Mouse (Mus musculus) embryonic facial prominence, embryonic 14.5 days (tissue): ENCODE measurements around the gene Cck. TPM values are rescaled to one million over a fixed set of nuclear protein-coding genes. Genes with fewer than 3 reads are reported as not detected.

Source experiments
- ATAC-seq: fragments of 200-750 bp; cut with Nextera tagmentation; 2 replicates; pipeline ENCODE4 v1.8.0; 2017; ENCODE audit warnings: low read depth, moderate number of reproducible peaks, moderate TSS enrichment
- DNase-seq: peaks from one replicate; pipeline ENCODE4 v3.0.0-alpha.2; 2015; ENCODE audit warnings: low spot score
- H3K27ac ChIP-seq: fragments of 300-500 bp; sonication (generic); replicated peaks from 2 replicates; pipeline ENCODE4 v1.5.1; 2014; ENCODE audit warnings: low read depth, mild to moderate bottlenecking, low read length, moderate library complexity
- H3K27me3 ChIP-seq: fragments of 300-500 bp; sonication (generic); replicated peaks from 2 replicates; pipeline ENCODE4 v1.6.1; 2014; ENCODE audit warnings: low read length; ENCODE audit not compliant: control insufficient read depth, insufficient read depth
- H3K36me3 ChIP-seq: fragments of 300-500 bp; sonication (generic); 2 replicates; pipeline ENCODE4 v1.6.1; 2014; ENCODE audit warnings: low read length, mixed read lengths; ENCODE audit not compliant: control insufficient read depth, insufficient read depth
- H3K4me1 ChIP-seq: fragments of 300-500 bp; sonication (generic); 2 replicates; pipeline ENCODE4 v1.6.1; 2014; ENCODE audit warnings: antibody characterized with exemption, low read length; ENCODE audit not compliant: control insufficient read depth, insufficient read depth
- H3K4me2 ChIP-seq: fragments of 300-500 bp; sonication (generic); 2 replicates; pipeline ENCODE4 v1.6.1; 2014; ENCODE audit warnings: low read depth, mild to moderate bottlenecking, low read length, moderate library complexity, mixed read lengths
- H3K4me3 ChIP-seq: fragments of 300-500 bp; sonication (generic); 2 replicates; pipeline ENCODE4 v1.5.1; 2014; ENCODE audit warnings: low read depth, mild to moderate bottlenecking, low read length
- H3K9ac ChIP-seq: fragments of 300-500 bp; sonication (generic); 2 replicates; pipeline ENCODE4 v1.6.1; 2014; ENCODE audit warnings: low read depth, mild to moderate bottlenecking, low read length, moderate library complexity, mixed read lengths
- H3K9me3 ChIP-seq: fragments of 300-500 bp; sonication (generic); 2 replicates; pipeline ENCODE4 v1.6.1; 2016; ENCODE audit warnings: low read length; ENCODE audit not compliant: control insufficient read depth
- WGBS: fragments of 180-500 bp; shearing (Covaris S2); extraction: QIAGEN DNeasy Blood & Tissue Kit; methylation state at CpG from one replicate; pipeline ENCODE4 v1.1.7; 2014; 5-methylcytosine and 5-hydroxymethylcytosine counted together
- polyA plus RNA-seq: library from polyadenylated mRNA; unstranded; fragments of >200 nt; fragmentation: Nextera tagmentation; extraction: Ambion mirVana; gene quantifications from 2 replicates; pipeline ENCODE4 v1.2.1, GENCODE M21; 2014

Cck gene
- polyA plus RNA-seq, 1 experiment from 2014 or later = 8.6 TPM

DNA sequence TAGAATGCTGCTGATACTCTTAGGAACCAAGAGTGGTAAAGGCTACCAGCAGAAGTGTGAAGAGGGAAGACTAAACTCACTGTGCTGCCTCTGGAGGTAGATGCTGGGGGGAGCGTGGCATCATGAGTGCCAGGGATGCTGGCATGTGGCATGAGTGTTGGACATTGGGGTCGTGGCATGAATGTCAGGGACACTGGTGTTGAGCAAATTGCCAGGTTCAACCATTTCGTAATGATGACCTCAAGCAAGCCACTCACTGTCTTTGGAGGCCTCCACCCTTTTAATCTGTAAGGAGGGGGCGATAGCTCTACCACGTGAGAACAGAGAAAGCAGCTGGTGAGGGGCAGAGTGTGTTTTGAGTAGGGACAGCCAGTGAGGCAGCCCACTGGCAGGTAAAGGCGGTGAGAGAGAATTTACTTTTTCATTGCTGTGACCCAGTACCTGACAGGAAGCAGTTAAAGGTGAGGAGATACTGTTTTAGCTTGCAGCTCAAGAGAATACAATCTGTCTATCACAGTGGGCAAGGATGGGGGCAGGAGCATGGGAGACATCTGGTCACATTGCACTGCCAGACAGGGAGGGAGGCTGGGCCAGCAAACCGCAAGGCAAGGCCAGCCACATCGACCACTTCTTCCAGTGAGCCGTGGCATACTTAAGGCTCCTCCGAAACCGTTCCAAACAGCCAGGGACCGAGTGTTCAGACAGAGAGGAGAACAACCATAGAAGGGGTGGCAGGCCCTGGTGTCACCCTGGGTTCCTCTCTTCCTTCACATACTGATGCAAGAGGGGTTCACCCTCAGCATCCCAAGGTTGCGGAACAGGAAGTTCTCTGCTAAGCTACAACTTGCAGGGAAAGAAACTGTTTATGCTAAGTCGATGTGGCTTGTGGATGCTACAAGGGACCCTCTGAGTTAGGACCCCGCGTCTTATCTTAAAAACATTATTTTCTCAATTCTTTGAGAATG is 19.7 kb downstream of the Cck start:
- Histone ChIP-seq H3K4me2 (no peak overlapping the region), H3K27ac (no peak overlapping the region), H3K36me3 (peaks cover 26% of the 10 kb centered on the region), H3K9me3 (no peaks in the 10 kb centered on the region), H3K4me3 (no peak overlapping the region), H3K4me1 (no peaks in the 10 kb centered on the region), H3K9ac (no peak overlapping the region), H3K27me3 (no peaks in the 10 kb centered on the region)
- WGBS = 77% methylated on average over 16 of the region's 16 CpGs
- no peak for ATAC-seq
- DNase-seq = no peak

GRCm38 (mm10) chr9:121474771-121475170 is 20.7 kb downstream of the Cck start:
- no peak overlapping the region for H3K4me2 ChIP-seq
- no peaks in the 10 kb centered on the region for H3K4me1 ChIP-seq
- H3K9me3 ChIP-seq = no peaks in the 10 kb centered on the region
- WGBS = 80% methylated on average over 5 of the region's 5 CpGs
- no peak overlapping the region for H3K9ac ChIP-seq
- H3K27ac ChIP-seq = no peak overlapping the region
- no peak overlapping the region for H3K4me3 ChIP-seq
- peaks cover 26% of the 10 kb centered on the region for H3K36me3 ChIP-seq
- H3K27me3 ChIP-seq = no peaks in the 10 kb centered on the region
- ATAC-seq (no peak), DNase-seq (no peak)

DNA sequence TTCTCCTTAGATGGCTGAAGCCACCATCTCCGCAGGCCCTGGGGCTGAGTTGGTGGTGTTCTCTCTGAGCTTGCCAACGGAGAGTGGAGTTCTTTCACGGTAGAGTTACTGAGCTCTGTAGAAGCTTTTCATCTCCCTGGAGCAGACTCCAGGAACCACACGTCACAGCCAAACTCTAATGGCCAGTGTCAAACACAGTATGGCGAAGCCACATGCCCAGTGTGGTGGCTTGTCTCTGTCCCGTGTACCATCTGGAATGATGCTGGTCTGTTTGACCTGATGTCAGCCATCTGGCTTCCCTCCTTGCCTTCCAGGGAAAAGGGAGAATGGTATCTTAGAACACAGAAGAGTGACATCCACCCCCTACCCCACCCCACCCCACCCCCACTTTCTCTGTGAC is 25.8 kb downstream of the Cck start:
- H3K36me3 ChIP-seq = peaks cover 38% of the 10 kb centered on the region
- no peaks in the 10 kb centered on the region for H3K27me3 ChIP-seq

DNA sequence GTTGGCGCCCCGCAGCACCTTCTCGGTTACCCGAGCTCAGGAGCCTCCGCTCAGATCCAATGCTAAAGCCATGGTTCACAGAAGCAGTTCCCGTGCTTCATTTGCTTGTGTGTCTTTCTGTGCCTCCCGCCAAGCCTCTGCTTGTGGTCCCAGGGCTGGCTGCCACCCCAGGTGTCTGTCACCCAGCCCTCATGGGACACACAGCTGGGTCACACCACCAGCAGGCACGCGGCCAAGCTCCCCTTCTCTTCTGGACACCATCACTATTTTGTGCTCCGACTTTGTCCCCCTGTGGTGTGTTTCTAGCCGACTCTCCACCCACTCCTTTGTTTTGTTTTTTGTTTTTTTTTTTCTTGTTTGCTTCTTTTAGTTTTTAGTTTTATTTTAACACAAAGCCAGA is 28.0 kb downstream of the Cck start:
- Histone ChIP-seq H3K36me3 (peaks cover 24% of the 10 kb centered on the region; the same call in 1 of the 2 replicates), H3K4me3 (no peak overlapping the region), H3K4me1 (no peaks in the 10 kb centered on the region), H3K27ac (no peak overlapping the region), H3K9ac (no peak overlapping the region), H3K9me3 (no peaks in the 10 kb centered on the region), H3K4me2 (no peak overlapping the region), H3K27me3 (no peaks in the 10 kb centered on the region)
- no peak for ATAC-seq
- WGBS = 88% methylated on average over 11 of the region's 11 CpGs
- no peak for DNase-seq

More for the DNA sequence above, 25.8 kb downstream of the Cck start:
- ATAC-seq (no peak), DNase-seq (no peak)
- 85% methylated on average over 6 of the region's 6 CpGs for WGBS
- no peak overlapping the region for H3K9ac ChIP-seq
- no peak overlapping the region for H3K27ac ChIP-seq
- H3K4me3 ChIP-seq = no peak overlapping the region
- H3K4me2 ChIP-seq = no peak overlapping the region
- H3K4me1 ChIP-seq = no peaks in the 10 kb centered on the region
- no peaks in the 10 kb centered on the region for H3K9me3 ChIP-seq

- Histone ChIP-seq H3K9ac (no peak overlapping the region), H3K4me3 (no peak overlapping the region), H3K4me1 (no peaks in the 10 kb centered on the region), H3K4me2 (no peak overlapping the region), H3K36me3 (peaks cover 35% of the 10 kb centered on the region), H3K27me3 (no peaks in the 10 kb centered on the region), H3K27ac (no peak overlapping the region), H3K9me3 (no peaks in the 10 kb centered on the region)
- 48% methylated on average over 12 of the region's 16 CpGs for WGBS
- ATAC-seq (peak; percentile 20; the same call in 1 of the 2 replicates), DNase-seq (no peak)
These were observed 35.0 kb downstream of the Cck start for GRCm38 (mm10) chr9:121460527-121460926.

GRCm38 (mm10) chr9:121459950-121460349 is 35.5 kb downstream of the Cck start:
- ATAC-seq (peak; percentile 37; the same call in 1 of the 2 replicates), DNase-seq (no peak)
- H3K4me2 ChIP-seq = no peak overlapping the region
- no peaks in the 10 kb centered on the region for H3K9me3 ChIP-seq
- H3K4me1 ChIP-seq = no peaks in the 10 kb centered on the region
- H3K9ac ChIP-seq = no peak overlapping the region
- H3K27ac ChIP-seq = no peak overlapping the region
- H3K27me3 ChIP-seq = no peaks in the 10 kb centered on the region
- WGBS = 58% methylated on average over 2 of the region's 2 CpGs
- no peak overlapping the region for H3K4me3 ChIP-seq
- peaks cover 40% of the 10 kb centered on the region for H3K36me3 ChIP-seq

DNA sequence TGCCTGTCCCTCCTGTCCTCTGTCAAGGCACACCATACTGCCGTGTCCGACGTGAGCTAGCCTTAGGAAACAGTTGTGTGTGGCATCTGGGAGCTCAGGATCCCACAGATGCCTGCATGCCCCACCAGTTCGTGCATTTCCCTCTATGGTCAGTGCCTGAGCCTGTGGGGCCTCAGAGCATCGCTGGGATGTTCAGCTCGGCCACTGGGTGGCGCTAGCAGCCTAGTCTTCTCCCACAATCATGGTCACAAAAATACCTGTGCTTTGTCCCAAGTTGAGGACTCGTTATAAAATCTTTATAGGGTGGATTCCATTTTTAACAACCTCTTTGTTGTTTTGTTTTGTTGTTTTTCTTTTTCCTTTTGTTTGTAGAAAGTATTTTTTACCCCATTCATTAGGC is 37.0 kb downstream of the Cck start:
- H3K36me3 ChIP-seq = peaks cover 52% of the 10 kb centered on the region
- H3K27me3 ChIP-seq = no peaks in the 10 kb centered on the region
- H3K9ac ChIP-seq = no peak overlapping the region
- H3K4me2 ChIP-seq = no peak overlapping the region
- WGBS = 29% methylated on average over 8 of the region's 8 CpGs
- H3K9me3 ChIP-seq = no peaks in the 10 kb centered on the region
- H3K4me3 ChIP-seq = no peak overlapping the region
- no peaks in the 10 kb centered on the region for H3K4me1 ChIP-seq
- ATAC-seq (no peak), DNase-seq (peak; percentile 31)
- no peak overlapping the region for H3K27ac ChIP-seq

- ATAC-seq = no peak
- WGBS = 80% methylated on average over 13 of the region's 13 CpGs
- no peak for DNase-seq
- H3K9me3 ChIP-seq = no peaks in the 10 kb centered on the region
- no peak overlapping the region for H3K4me3 ChIP-seq
- no peaks in the 10 kb centered on the region for H3K4me1 ChIP-seq
- no peak overlapping the region for H3K27ac ChIP-seq
- H3K27me3 ChIP-seq = no peaks in the 10 kb centered on the region
- H3K9ac ChIP-seq = no peak overlapping the region
- H3K4me2 ChIP-seq = no peak overlapping the region
- peaks cover 56% of the 10 kb centered on the region for H3K36me3 ChIP-seq
These were observed 38.6 kb downstream of the Cck start for GRCm38 (mm10) chr9:121456739-121457515.
